Mouse (Mus musculus) ovary, postnatal 10 days (tissue): ENCODE measurements around the gene Arsa.

Experiments
- DNase-seq: peaks from one replicate; pipeline ENCODE4 v3.0.0; 2022; ENCODE audit warnings: low spot score

The Arsa gene

DNA sequence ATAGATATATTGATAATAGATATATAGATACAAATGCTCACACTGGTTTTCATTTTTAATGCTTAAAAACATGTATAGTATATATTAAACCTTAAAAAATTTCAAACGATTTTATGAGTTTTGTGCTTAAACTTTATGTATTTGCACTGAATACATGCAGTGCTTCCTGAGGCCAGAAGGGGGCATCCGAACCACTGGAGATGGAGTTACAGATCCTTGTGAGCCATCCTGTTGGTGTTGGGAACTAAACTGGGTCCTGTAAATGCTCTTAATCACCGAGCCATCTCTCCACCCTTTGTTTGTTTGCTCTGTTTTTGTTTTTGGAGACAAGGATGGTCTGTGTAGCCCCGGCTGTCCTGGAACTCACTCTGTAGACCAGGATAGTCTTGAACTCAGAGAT lies 17.7 kb upstream of the Arsa start:
- no peak for DNase-seq

GRCm38 (mm10) chr15:89488611-89489117 lies 11.4 kb upstream of the Arsa start:
- DNase-seq: no peak

DNA sequence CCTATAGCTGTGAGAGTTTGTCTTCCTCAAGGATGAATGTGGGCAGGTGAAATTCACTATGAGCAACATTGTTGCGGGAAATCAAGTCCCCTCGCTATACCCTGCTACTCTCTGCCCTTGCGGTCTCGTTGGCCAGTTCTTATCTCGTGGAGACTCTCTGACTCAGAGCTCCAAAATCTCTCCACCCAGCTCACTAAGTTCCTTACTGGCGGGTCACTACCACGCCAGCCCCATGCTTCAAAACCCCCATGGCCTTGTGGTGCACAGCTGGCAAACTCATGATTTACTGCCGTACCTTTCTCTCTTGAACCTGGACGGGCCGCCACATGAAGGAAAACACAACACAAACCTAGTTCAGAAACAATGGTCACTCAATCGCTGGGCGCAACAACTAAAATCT lies 11.0 kb upstream of the Arsa start:
- DNase-seq: no peak

- DNase-seq: no peak
Observed at GRCm38 (mm10) chr15:89480584-89480983, 3.4 kb upstream of the Arsa start.

- DNase-seq: no peak
Observed at GRCm38 (mm10) chr15:89478622-89479021, 1.4 kb upstream of the Arsa start.

DNA sequence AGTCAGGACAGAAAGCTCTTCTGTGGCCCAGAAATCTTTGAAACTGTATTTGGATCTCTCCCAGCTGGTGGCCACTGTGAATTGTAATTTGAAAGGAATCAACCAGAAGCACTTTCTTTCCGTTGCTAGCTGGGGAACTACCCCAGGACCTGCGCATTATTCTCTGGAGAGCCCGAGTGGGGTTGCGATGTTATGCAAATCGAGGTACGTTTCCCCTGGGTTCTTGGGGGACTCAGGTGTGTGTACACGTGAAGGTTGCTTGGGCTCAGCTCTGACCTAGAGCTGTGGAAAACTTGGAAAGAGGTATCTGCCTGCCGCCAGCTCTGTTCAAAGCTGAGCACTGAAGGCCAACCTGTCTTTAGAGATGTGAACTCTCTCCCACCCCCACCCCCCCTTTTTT lies 581 bp upstream of the Arsa start:
- DNase-seq: no peak

- no peak for DNase-seq
Observed at GRCm38 (mm10) chr15:89476475-89476815, 780 bp downstream of the Arsa start.

GRCm38 (mm10) chr15:89475611-89476474 lies 1.4 kb downstream of the Arsa start:
- peak; percentile 81 for DNase-seq

- no peak for DNase-seq
Observed at GRCm38 (mm10) chr15:89475293-89475600, 2.0 kb downstream of the Arsa start.

DNA sequence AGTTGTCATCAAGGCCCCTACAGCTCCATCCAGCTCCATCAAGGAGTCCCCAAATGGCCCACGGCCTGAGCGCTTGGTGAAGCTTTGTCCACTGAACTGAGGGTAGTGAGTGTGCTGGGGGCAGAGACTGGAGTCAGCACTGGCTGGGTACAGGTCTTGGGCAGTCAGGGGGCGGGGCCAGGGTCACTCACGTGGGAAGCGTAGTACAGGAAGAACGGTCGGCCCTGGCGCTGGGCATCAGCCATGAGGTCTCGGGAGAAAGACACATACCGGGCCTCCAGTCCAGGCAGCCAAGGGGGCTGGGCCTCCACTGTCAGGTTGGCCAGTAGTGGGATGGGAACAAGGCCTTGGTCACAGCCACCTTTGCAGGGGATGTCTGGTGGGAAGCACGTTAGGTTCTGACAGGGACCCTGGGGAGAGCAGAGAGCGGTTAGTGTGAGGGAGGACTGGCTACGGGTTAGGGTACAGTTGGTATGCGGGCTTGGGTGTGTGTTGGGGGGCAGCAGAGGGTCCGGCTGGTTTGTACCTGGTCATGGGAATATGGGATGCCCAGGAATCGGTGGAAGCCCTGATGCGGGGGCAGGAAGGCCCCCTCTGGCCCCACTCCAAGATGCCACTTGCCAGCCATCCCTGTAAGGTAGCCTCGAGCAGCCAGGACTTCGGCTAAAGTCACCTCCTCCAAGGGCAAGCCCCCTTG lies 2.5 kb downstream of the Arsa start:
- DNase-seq: no peak

DNA sequence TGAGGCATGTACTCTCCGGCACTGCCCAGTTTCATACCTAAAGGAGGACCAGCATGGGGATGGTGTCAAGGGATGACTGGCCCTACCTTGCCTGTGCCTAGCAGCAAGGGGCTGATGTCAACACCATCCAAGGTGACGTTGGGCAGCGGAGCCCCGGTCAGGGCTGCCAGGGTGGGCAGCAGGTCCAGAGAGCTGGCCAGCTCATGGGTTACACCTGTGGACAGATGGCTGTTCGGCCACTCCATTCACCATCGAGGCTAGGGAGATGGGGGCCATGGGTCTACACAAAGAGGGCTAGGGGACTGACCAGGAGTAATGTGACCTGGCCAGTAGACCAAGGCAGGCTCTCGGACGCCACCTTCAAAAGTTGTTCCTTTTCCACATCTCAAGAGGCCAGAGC lies 3.3 kb downstream of the Arsa start:
- no peak for DNase-seq

DNA sequence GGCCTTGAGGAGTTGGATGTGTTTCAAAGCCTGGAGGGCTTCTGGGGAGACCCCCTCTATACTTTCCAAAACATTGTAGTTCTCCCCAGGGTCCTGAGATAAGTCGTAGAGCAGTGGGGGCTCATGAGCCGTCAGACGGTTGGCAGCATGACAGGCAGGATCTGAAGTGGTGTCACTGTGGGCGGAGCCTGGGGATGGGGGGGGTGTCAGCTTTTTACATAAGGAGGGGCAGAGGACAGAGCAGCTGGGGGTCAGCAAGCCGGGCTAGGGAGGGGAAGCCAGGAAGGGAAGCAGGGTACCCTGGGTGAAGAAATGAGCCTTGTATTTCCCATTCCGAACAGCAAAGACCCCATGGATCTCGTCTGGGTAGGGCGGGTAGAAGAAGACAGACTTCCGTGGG lies 3.9 kb downstream of the Arsa start:
- no peak for DNase-seq

DNA sequence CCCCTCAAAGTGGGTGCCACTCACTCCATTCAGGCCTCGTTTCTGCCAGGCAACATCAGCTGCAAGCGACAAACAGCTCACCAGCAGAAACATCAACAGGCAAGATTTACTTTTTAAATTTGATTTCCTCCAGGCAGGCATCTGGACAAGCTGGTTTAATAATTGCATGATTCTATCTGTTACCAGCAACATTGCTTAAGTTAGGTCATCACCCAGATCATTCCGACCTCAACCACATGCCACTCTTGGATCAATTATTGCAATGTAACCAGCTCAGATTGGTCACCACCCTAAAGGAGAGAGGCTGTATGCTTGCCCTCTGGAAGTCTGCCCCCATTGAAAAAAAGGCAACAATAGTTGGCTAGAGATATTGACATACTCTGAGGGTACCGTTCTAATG lies 5.7 kb downstream of the Arsa start:
- DNase-seq: no peak

DNA sequence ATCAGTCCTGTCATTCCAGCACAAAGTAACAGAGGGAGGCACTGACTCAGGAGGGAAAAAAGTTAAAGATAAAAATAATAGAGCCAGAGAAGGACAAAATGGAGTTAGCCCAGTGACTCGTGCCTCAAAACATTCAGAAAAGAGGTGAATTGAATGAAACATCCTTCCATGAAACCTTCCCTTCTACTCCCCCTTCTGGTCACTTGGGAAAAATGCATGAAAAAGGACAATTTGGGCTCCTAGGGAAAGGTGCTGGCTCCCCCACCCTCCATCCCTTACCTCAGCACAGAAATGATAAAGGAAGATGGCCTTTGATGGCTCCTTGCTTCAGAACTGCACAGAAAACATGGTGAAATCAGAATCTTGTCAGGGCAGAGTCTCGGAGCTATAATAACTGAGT lies 8.6 kb downstream of the Arsa start:
- no peak for DNase-seq

- no peak for DNase-seq
Observed at GRCm38 (mm10) chr15:89465052-89465451, 12.2 kb downstream of the Arsa start.

DNA sequence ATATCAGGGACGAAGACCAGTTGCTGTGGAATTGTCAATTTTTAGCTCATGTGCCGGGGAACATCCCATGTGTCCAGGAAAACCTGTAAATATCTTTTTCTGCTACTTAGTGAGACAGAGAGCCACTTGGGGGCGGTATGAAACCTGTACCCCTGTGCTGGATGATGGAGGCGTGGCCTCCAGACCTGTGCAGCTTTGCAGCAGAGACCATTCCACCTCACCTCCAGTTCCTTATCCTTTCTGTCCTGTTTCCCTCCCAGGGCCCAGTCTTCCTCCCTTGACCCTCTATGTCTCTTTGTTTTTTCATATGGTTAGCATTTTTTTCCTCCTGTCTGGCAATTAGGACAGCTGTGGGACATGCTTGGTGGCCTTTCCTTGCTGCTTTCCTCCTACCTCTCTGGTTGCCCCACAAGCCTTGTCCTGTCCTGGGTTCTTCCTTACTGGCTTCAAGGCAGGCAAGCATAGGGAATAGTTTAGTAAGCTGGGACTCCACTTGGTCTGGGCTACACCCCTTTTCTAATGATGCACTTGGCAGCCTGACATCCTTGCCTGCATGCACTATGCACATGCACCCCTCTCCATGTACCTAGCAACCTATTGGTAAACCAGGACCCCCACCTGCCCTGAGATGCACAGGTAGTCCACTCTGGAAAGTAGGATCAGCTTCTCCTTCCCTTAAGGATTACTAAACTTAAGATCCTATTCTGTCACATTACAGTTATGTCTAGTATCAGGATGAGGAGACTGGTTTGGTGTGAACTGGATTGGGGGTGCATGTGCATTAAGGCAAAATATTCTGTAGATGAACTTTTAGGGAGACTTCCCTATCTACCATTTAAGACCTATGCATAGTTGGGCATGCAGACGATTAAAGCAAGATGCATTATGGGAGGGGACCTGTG lies 13.6 kb downstream of the Arsa start:
- no peak for DNase-seq

DNA sequence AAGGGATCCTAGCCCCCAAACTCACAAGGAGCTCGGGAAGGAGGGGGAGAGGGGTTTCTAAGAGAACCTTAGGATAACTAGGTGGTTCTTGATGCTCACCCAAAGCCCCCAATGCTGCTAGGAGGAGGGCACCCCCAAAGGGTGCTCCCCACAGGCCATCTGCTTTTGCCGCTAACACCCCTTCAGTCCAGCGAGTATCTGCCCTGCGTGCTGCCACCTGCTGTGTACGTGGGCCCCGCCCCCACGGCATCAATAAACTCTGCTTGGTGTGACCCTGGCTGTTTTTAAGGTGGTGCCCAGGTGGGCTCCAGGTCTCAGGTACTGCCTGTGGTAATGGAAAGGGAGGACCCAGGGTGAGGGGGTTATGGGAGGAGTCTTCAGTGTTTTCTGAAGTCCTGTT lies 15.0 kb downstream of the Arsa start:
- DNase-seq: no peak

GRCm38 (mm10) chr15:89461321-89461720 lies 15.9 kb downstream of the Arsa start:
- DNase-seq: no peak

GRCm38 (mm10) chr15:89460298-89460697 lies 16.9 kb downstream of the Arsa start:
- no peak for DNase-seq

- no peak for DNase-seq
Observed at GRCm38 (mm10) chr15:89459821-89460220, 17.4 kb downstream of the Arsa start.

GRCm38 (mm10) chr15:89458942-89459341 lies 18.3 kb downstream of the Arsa start:
- DNase-seq: no peak

DNA sequence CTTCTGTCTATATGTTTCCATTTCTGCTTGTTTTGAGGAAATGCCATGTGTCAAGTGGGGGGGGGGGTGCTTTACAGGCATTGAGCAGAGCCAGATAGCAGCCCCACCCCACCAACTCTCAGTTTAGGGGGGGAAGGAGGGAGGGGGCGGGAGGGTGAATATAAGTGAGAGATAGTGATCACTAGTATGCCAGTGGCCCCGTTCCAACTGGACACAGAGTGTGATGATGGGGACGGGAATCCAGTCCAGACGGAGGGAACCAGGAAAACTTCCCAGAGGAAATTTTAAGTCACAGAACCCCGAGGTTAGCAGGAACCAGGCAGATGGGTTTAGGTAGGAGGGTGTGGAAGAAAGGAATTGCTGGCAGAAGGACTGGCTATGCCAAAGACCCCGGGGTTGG lies 21.6 kb downstream of the Arsa start:
- DNase-seq: no peak

- no peak for DNase-seq
Observed at GRCm38 (mm10) chr15:89454857-89455256, 22.4 kb downstream of the Arsa start.
